Mouse (Mus musculus): Measurements from ENCODE around the gene Adad2.

The Adad2 gene

GRCm38 (mm10) chr8:119616358-119616757 lies 3.8 kb downstream of the Adad2 start:
- in situ Hi-C loops (cut with MboI; ENCODE audit: low sequenced_read_pairs) = no loop called here

GRCm38 (mm10) chr8:119616811-119617210 lies 4.3 kb downstream of the Adad2 start:
- in situ Hi-C loops (cut with MboI; ENCODE audit: low sequenced_read_pairs) = no loop called here

- in situ Hi-C loops (cut with MboI; ENCODE audit: low sequenced_read_pairs) = no loop called here
These were observed 5.0 kb downstream of the Adad2 start for GRCm38 (mm10) chr8:119617586-119617985.

- in situ Hi-C loops (cut with MboI; ENCODE audit: low sequenced_read_pairs) = no loop called here
These were observed 6.3 kb downstream of the Adad2 start for GRCm38 (mm10) chr8:119618887-119619286.

GRCm38 (mm10) chr8:119620116-119620840 lies 7.7 kb downstream of the Adad2 start:
- in situ Hi-C loops (cut with MboI; ENCODE audit: low sequenced_read_pairs) = no loop called here

GRCm38 (mm10) chr8:119620848-119621465 lies 8.4 kb downstream of the Adad2 start:
- in situ Hi-C loops (cut with MboI; ENCODE audit: low sequenced_read_pairs) = no loop called here

- in situ Hi-C loops (cut with MboI; ENCODE audit: low sequenced_read_pairs) = no loop called here
These were observed 10.0 kb downstream of the Adad2 start for GRCm38 (mm10) chr8:119622555-119622954.

GRCm38 (mm10) chr8:119623061-119623460 lies 10.5 kb downstream of the Adad2 start:
- in situ Hi-C loops (cut with MboI; ENCODE audit: low sequenced_read_pairs) = no loop called here

- in situ Hi-C loops (cut with MboI; ENCODE audit: low sequenced_read_pairs) = no loop called here
These were observed 11.2 kb downstream of the Adad2 start for GRCm38 (mm10) chr8:119623744-119624143.

- in situ Hi-C loops (cut with MboI; ENCODE audit: low sequenced_read_pairs) = no loop called here
These were observed 12.4 kb downstream of the Adad2 start for GRCm38 (mm10) chr8:119624916-119625315.

GRCm38 (mm10) chr8:119625788-119626187 lies 13.2 kb downstream of the Adad2 start:
- in situ Hi-C loops (cut with MboI; ENCODE audit: low sequenced_read_pairs) = no loop called here

- in situ Hi-C loops (cut with MboI; ENCODE audit: low sequenced_read_pairs) = no loop called here
These were observed 14.7 kb downstream of the Adad2 start for GRCm38 (mm10) chr8:119627199-119627598.

- in situ Hi-C loops (cut with MboI; ENCODE audit: low sequenced_read_pairs) = no loop called here
These were observed 15.2 kb downstream of the Adad2 start for GRCm38 (mm10) chr8:119627613-119628359.

- in situ Hi-C loops (cut with MboI; ENCODE audit: low sequenced_read_pairs) = no loop called here
These were observed 18.3 kb downstream of the Adad2 start for GRCm38 (mm10) chr8:119630841-119631240.

GRCm38 (mm10) chr8:119632246-119632645 lies 19.7 kb downstream of the Adad2 start:
- in situ Hi-C loops (cut with MboI; ENCODE audit: low sequenced_read_pairs) = no loop called here

- in situ Hi-C loops (cut with MboI; ENCODE audit: low sequenced_read_pairs) = no loop called here
These were observed 20.4 kb downstream of the Adad2 start for GRCm38 (mm10) chr8:119632909-119633308.

GRCm38 (mm10) chr8:119634616-119635336 lies 22.2 kb downstream of the Adad2 start:
- in situ Hi-C loops (cut with MboI; ENCODE audit: low sequenced_read_pairs) = no loop called here

- in situ Hi-C loops (cut with MboI; ENCODE audit: low sequenced_read_pairs) = no loop called here
These were observed 22.8 kb downstream of the Adad2 start, which contains the start of gene Kcng4 for GRCm38 (mm10) chr8:119635378-119635777. Gene Kcng4 (minus strand): TSS chr8:119635680.

- in situ Hi-C loops (cut with MboI; ENCODE audit: low sequenced_read_pairs) = no loop called here
These were observed 23.4 kb downstream of the Adad2 start for GRCm38 (mm10) chr8:119635958-119636357.

- in situ Hi-C loops (cut with MboI; ENCODE audit: low sequenced_read_pairs) = no loop called here
These were observed 24.2 kb downstream of the Adad2 start for GRCm38 (mm10) chr8:119636766-119637165.

- in situ Hi-C loops (cut with MboI; ENCODE audit: low sequenced_read_pairs) = no loop called here
These were observed 24.8 kb downstream of the Adad2 start for GRCm38 (mm10) chr8:119637381-119637780.

Data from CH12F3 (cell line).